ENCODE assay signal across 8 mouse cellular contexts in genomic region chr1:194977371-194977761, GRCm38 (mm10). TPM values are rescaled to one million over a fixed set of nuclear protein-coding genes. Genes with fewer than 3 reads are reported as not detected.
DNase-seq lines count a peak whose midpoint lies in the region; ATAC-seq and TF ChIP-seq lines count a peak whose summit lies in the region.

No protein-coding gene starts in this region.

- H3K9ac ChIP-seq in forebrain, embryonic 12.5 days, result no peak overlapping the region
- no peak overlapping the region for H3K9ac ChIP-seq in intestine, postnatal 0 days (ENCODE audit: low read depth, low read length)

- peak overlapping the region; percentile 14; the same call in 1 of the 2 replicates for H3K27ac ChIP-seq in kidney, adult 2 months (ENCODE audit: insufficient read depth, low read depth, low read length)
- H3K27ac ChIP-seq in forebrain, embryonic 12.5 days, result 0 out of 2 replicates have a peak overlapping the region, but pooled peaks have one; percentile 25
- no peak overlapping the region for H3K27ac ChIP-seq in intestine, postnatal 0 days (ENCODE audit: low read depth, low read length)
- no peak overlapping the region for H3K27ac ChIP-seq in midbrain, embryonic 10.5 days (replicated peaks)

- H3K4me2 ChIP-seq in forebrain, embryonic 12.5 days, result peak overlapping the region; percentile 87
- H3K4me2 ChIP-seq in intestine, postnatal 0 days (replicated peaks; ENCODE audit: low read depth), result peak overlapping the region; percentile 94

- peak overlapping the region; percentile 83 for H3K4me3 ChIP-seq in kidney, adult 2 months (ENCODE audit: insufficient read depth, low read depth, low read length)
- H3K4me3 ChIP-seq in forebrain, embryonic 12.5 days (replicated peaks), result peak overlapping the region; percentile 65
- H3K4me3 ChIP-seq in intestine, postnatal 0 days (ENCODE audit: low read depth, low read length), result peak overlapping the region; percentile 62; the same call in 1 of the 2 replicates
- H3K4me3 ChIP-seq in midbrain, embryonic 10.5 days, result peak overlapping the region; percentile 81

- WGBS in kidney, adult 2 months, result 17% methylated on average over 1 of the region's 1 CpGs
- 33% methylated on average over 1 of the region's 1 CpGs for WGBS in forebrain, embryonic 12.5 days
- WGBS in intestine, postnatal 0 days, result 25% methylated on average over 1 of the region's 1 CpGs
- WGBS in midbrain, embryonic 10.5 days, result 40% methylated on average over 1 of the region's 1 CpGs

- TF ChIP-seq CTCF in kidney, adult 2 months (conservative IDR thresholded peaks at IDR 0.05; ENCODE audit: insufficient read depth, insufficient read length, low read depth, low read length), result no peak
- no peak for TF ChIP-seq CTCF in intestine, postnatal 0 days (IDR thresholded peaks at IDR 0.05; ENCODE audit: low read depth)

- TF ChIP-seq POLR2A in kidney, adult 2 months (IDR thresholded peaks at IDR 0.05; ENCODE audit: low read depth, low read length), result no peak

- H3K36me3 ChIP-seq in kidney, adult 2 months (ENCODE audit: control insufficient read depth, insufficient read depth, low read length), result no peaks in the 10 kb centered on the region
- no peaks in the 10 kb centered on the region for H3K36me3 ChIP-seq in forebrain, embryonic 12.5 days (replicated peaks)
- H3K36me3 ChIP-seq in intestine, postnatal 0 days (ENCODE audit: control insufficient read depth, insufficient read depth), result no peaks in the 10 kb centered on the region
- H3K36me3 ChIP-seq in midbrain, embryonic 10.5 days, result no peaks in the 10 kb centered on the region

- peaks cover 17% of the 10 kb centered on the region; the same call in 1 of the 2 replicates for H3K4me1 ChIP-seq in kidney, adult 2 months (ENCODE audit: control insufficient read depth, insufficient read depth, low read length)
- peaks cover 21% of the 10 kb centered on the region for H3K4me1 ChIP-seq in forebrain, embryonic 12.5 days
- H3K4me1 ChIP-seq in intestine, postnatal 0 days (replicated peaks; ENCODE audit: control insufficient read depth, insufficient read depth, low read length), result peaks cover 6% of the 10 kb centered on the region; the same call in 1 of the 2 replicates
- H3K4me1 ChIP-seq in midbrain, embryonic 10.5 days, result peaks cover 22% of the 10 kb centered on the region

- no peaks in the 10 kb centered on the region for H3K27me3 ChIP-seq in kidney, adult 2 months (replicated peaks; ENCODE audit: control insufficient read depth, insufficient read depth, low read length)
- no peaks in the 10 kb centered on the region for H3K27me3 ChIP-seq in forebrain, embryonic 12.5 days
- no peaks in the 10 kb centered on the region for H3K27me3 ChIP-seq in intestine, postnatal 0 days (replicated peaks; ENCODE audit: control insufficient read depth, insufficient read depth, low read length)
- peaks cover 15% of the 10 kb centered on the region; the same call in 1 of the 2 replicates for H3K27me3 ChIP-seq in midbrain, embryonic 10.5 days (ENCODE audit: low read depth, poor library complexity, severe bottlenecking)

- peak; percentile 36 for DNase-seq in kidney, adult 2 months
- no peak for DNase-seq in kidney, postnatal 10 days
- DNase-seq in adrenal gland, postnatal 25 days, result peak; percentile 3
- DNase-seq in midbrain, embryonic 10.5 days (ENCODE audit: low spot score), result no peak
- DNase-seq in thymus, postnatal 25 days, result no peak
- DNase-seq in spleen, postnatal 36 days (ENCODE audit: low spot score in 2 of 2), result no peak

- no peak for ATAC-seq in forebrain, embryonic 12.5 days (ENCODE audit: low FRiP score)
- ATAC-seq in intestine, postnatal 0 days, result no peak

- H3K9me3 ChIP-seq in forebrain, embryonic 12.5 days, result no peaks in the 10 kb centered on the region
- no peaks in the 10 kb centered on the region for H3K9me3 ChIP-seq in intestine, postnatal 0 days (ENCODE audit: control insufficient read depth)
- no peaks in the 10 kb centered on the region for H3K9me3 ChIP-seq in midbrain, embryonic 10.5 days (replicated peaks)

RNA-seq across cellular contexts. Expression of gene Cd34, which starts 38.7 kb away (rescaled TPM):
- 33.9 and 37.5 TPM in 2 replicates for polyA plus RNA-seq in kidney, adult 2 months (2012; rRNA removed)
- 43.8 and 51.0 TPM in 2 replicates for total RNA-seq in adrenal gland, postnatal 25 days (2021)
- 35.8 and 36.5 TPM in 2 replicates for polyA plus RNA-seq in forebrain, embryonic 12.5 days (2016; fragmentation: Nextera tagmentation; extraction: Ambion mirVana)
- 32.8 and 35.4 TPM in 2 replicates for polyA plus RNA-seq in intestine, postnatal 0 days (2015; fragmentation: Nextera tagmentation; extraction: Ambion mirVana)
- 51.5 and 56.2 TPM in 2 replicates for polyA plus RNA-seq in midbrain, embryonic 10.5 days (2016; fragmentation: Nextera tagmentation; extraction: Ambion mirVana)

Comparison
In these comparisons a context has a peak if more than half of its experiments do, and no peak if none do; other contexts are left out.
1. DNase-seq: peak in kidney, adult 2 months (single experiment) and adrenal gland, postnatal 25 days (single experiment); none in kidney, postnatal 10 days (single experiment), midbrain, embryonic 10.5 days (single experiment), thymus, postnatal 25 days (single experiment) and spleen, postnatal 36 days (0 of 2).
2. H3K27ac ChIP-seq: peak in kidney, adult 2 months (single experiment) and forebrain, embryonic 12.5 days (single experiment); none in intestine, postnatal 0 days (single experiment) and midbrain, embryonic 10.5 days (single experiment).
3. Peak in every context shown above with its lines, with median percentiles within 50 percentile points of each other: H3K4me3 ChIP-seq.